Mouse (Mus musculus): ENCODE results near the gene Magoh.
A peak's percentile ranks its signal among the peaks of the same experiment; 100 is the strongest.

The Magoh gene

GRCm38 (mm10) chr4:107879254-107880050, at the start of gene Magoh:
TSS of gene Magoh (plus strand) at chr4:107879755.
- DNase-seq (ENCODE audit: low spot score): peak; percentile 92

GRCm38 (mm10) chr4:107830189-107830588, 49.4 kb upstream of the Magoh start:
- DNase-seq (ENCODE audit: low spot score): no peak

- DNase-seq (ENCODE audit: low spot score): no peak
Observed at GRCm38 (mm10) chr4:107830821-107831221, 48.7 kb upstream of the Magoh start.

- DNase-seq (ENCODE audit: low spot score): no peak
Observed at GRCm38 (mm10) chr4:107831678-107832077, 47.9 kb upstream of the Magoh start.

GRCm38 (mm10) chr4:107833525-107833924, 46.0 kb upstream of the Magoh start:
- DNase-seq (ENCODE audit: low spot score): no peak

GRCm38 (mm10) chr4:107834643-107835314, 44.8 kb upstream of the Magoh start:
- DNase-seq (ENCODE audit: low spot score): no peak

GRCm38 (mm10) chr4:107835508-107835909, 44.0 kb upstream of the Magoh start:
- DNase-seq (ENCODE audit: low spot score): no peak

GRCm38 (mm10) chr4:107836758-107837157, 42.8 kb upstream of the Magoh start:
- no peak for DNase-seq (ENCODE audit: low spot score)

GRCm38 (mm10) chr4:107837910-107838309, 41.6 kb upstream of the Magoh start:
- DNase-seq (ENCODE audit: low spot score): no peak

GRCm38 (mm10) chr4:107843687-107844086, 35.9 kb upstream of the Magoh start:
- no peak for DNase-seq (ENCODE audit: low spot score)

- DNase-seq (ENCODE audit: low spot score): peak; percentile 88
Observed at GRCm38 (mm10) chr4:107844971-107845370, 34.6 kb upstream of the Magoh start.

GRCm38 (mm10) chr4:107846795-107847194, 32.8 kb upstream of the Magoh start:
- DNase-seq (ENCODE audit: low spot score): no peak

GRCm38 (mm10) chr4:107848546-107848945, 31.0 kb upstream of the Magoh start:
- DNase-seq (ENCODE audit: low spot score): no peak

- no peak for DNase-seq (ENCODE audit: low spot score)
Observed at GRCm38 (mm10) chr4:107849621-107850020, 29.9 kb upstream of the Magoh start.

GRCm38 (mm10) chr4:107850091-107850490, 29.5 kb upstream of the Magoh start:
- DNase-seq (ENCODE audit: low spot score): no peak

GRCm38 (mm10) chr4:107853333-107853732, 26.2 kb upstream of the Magoh start:
- DNase-seq (ENCODE audit: low spot score): no peak

GRCm38 (mm10) chr4:107853836-107854235, 25.7 kb upstream of the Magoh start:
- DNase-seq (ENCODE audit: low spot score): no peak

GRCm38 (mm10) chr4:107856958-107857686, 22.4 kb upstream of the Magoh start:
- no peak for DNase-seq (ENCODE audit: low spot score)

GRCm38 (mm10) chr4:107858995-107859394, 20.6 kb upstream of the Magoh start:
- DNase-seq (ENCODE audit: low spot score): no peak

- DNase-seq (ENCODE audit: low spot score): no peak
Observed at GRCm38 (mm10) chr4:107864866-107865265, 14.7 kb upstream of the Magoh start.

GRCm38 (mm10) chr4:107881631-107882030, 2.1 kb downstream of the Magoh start:
- no peak for DNase-seq (ENCODE audit: low spot score)

GRCm38 (mm10) chr4:107886371-107886770, 6.8 kb downstream of the Magoh start:
- DNase-seq (ENCODE audit: low spot score): no peak

GRCm38 (mm10) chr4:107889385-107889730, 9.8 kb downstream of the Magoh start:
- no peak for DNase-seq (ENCODE audit: low spot score)

All from layer of hippocampus, adult 9-10 months (tissue).